Mouse (Mus musculus) midbrain, postnatal 0 days (tissue): Measurements from ENCODE around the gene Glp2r. TPM values are rescaled to one million over a fixed set of nuclear protein-coding genes. Genes with fewer than 3 reads are reported as not detected.
A peak's percentile ranks its signal among the peaks of the same experiment; 100 is the strongest.

Source experiments
- ATAC-seq: fragments of 200-750 bp; cut with Nextera tagmentation; 2 replicates; pipeline ENCODE4 v1.8.0; 2017; ENCODE audit warnings: moderate number of reproducible peaks, mild to moderate bottlenecking, moderate TSS enrichment, moderate library complexity; ENCODE audit not compliant: low FRiP score
- DNase-seq: peaks from one replicate; pipeline ENCODE4 v3.0.0-alpha.2; 2015; ENCODE audit warnings: low spot score
- H3K27ac ChIP-seq: fragments of 300-500 bp; sonication (generic); 2 replicates; pipeline ENCODE4 v1.5.1; 2014; ENCODE audit warnings: low read depth, mild to moderate bottlenecking, low read length, mixed read lengths
- H3K27me3 ChIP-seq: fragments of 300-500 bp; sonication (generic); 2 replicates; pipeline ENCODE4 v1.6.1; 2014; ENCODE audit warnings: low read length, control low read depth, mixed read lengths; ENCODE audit not compliant: insufficient read depth
- H3K36me3 ChIP-seq: fragments of 300-500 bp; sonication (generic); 2 replicates; pipeline ENCODE4 v1.6.1; 2014; ENCODE audit warnings: low read length, control low read depth, mixed read lengths; ENCODE audit not compliant: insufficient read depth
- H3K4me1 ChIP-seq: fragments of 300-500 bp; sonication (generic); 2 replicates; pipeline ENCODE4 v1.6.1; 2014; ENCODE audit warnings: mild to moderate bottlenecking, control low read depth, antibody characterized with exemption, low read length, mixed read lengths; ENCODE audit not compliant: insufficient read depth
- H3K4me2 ChIP-seq: fragments of 300-500 bp; sonication (generic); 2 replicates; pipeline ENCODE4 v1.6.1; 2014; ENCODE audit warnings: low read depth, mild to moderate bottlenecking, low read length, mixed read lengths; ENCODE audit not compliant: poor library complexity, severe bottlenecking
- H3K4me3 ChIP-seq: fragments of 300-500 bp; sonication (generic); 2 replicates; pipeline ENCODE4 v1.5.1; 2014; ENCODE audit warnings: low read depth, mild to moderate bottlenecking, low read length, moderate library complexity
- H3K9ac ChIP-seq: fragments of 300-500 bp; sonication (generic); replicated peaks from 2 replicates; pipeline ENCODE4 v1.6.1; 2014; ENCODE audit warnings: mild to moderate bottlenecking, low read length, moderate library complexity, mixed read lengths; ENCODE audit not compliant: poor library complexity, severe bottlenecking
- H3K9me3 ChIP-seq: fragments of 300-500 bp; sonication (generic); 2 replicates; pipeline ENCODE4 v1.6.1; 2016; ENCODE audit warnings: low read length, control low read depth
- CTCF ChIP-seq: IDR thresholded peaks from 2 replicates; pipeline ENCODE4 v1.5.1; 2016; ENCODE audit warnings: antibody characterized with exemption, mild to moderate bottlenecking
- WGBS: fragments of 180-500 bp; shearing (Covaris S2); extraction: QIAGEN DNeasy Blood & Tissue Kit; methylation state at CpG from one replicate; pipeline ENCODE4 v1.1.7; 2014; 5-methylcytosine and 5-hydroxymethylcytosine counted together
- polyA plus RNA-seq: library from polyadenylated mRNA; unstranded; fragments of >200 nt; fragmentation: Nextera tagmentation; extraction: Ambion mirVana; gene quantifications from 2 replicates; pipeline ENCODE4 v1.2.1, GENCODE M21; 2015
- total RNA-seq: library from RNA; depleted of rRNA; stranded (reverse); fragments of >200 nt; gene quantifications from 2 replicates; pipeline ENCODE4 v1.2.3, GENCODE M21; 2014

The Glp2r gene
- total and polyA plus RNA-seq, 2 experiments from 2014 or later, result 0.07 to 0.11 TPM

DNA sequence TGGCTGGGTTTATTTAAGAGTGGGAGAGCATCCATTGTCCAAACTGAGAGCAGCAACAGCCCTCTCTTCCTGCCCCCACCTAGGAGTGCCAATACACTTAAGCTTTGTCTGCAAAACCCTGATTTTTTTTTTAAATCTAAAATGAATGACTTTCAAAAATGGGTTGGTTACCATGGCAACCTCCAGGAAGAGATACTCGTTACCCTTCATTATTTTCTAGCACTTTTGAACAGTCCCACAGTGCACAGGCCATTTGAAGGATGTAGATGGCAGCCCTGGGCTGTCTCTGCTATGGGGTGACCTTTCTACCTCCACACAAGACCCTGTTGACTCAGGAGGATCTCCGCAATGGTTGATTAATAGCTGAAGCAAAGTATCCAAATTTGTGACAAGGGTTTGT lies 84.8 kb downstream of the Glp2r start:
- no peak overlapping the region for H3K4me2 ChIP-seq
- H3K4me3 ChIP-seq, result no peak overlapping the region
- no peak overlapping the region for H3K9ac ChIP-seq
- no peaks in the 10 kb centered on the region for H3K9me3 ChIP-seq
- TF ChIP-seq CTCF, result no peak
- ATAC-seq (peak; percentile 65; the same call in 1 of the 2 replicates), DNase-seq (peak; percentile 40)
- H3K36me3 ChIP-seq, result peaks cover 3% of the 10 kb centered on the region; the same call in 1 of the 2 replicates
- 49% methylated on average over 2 of the region's 2 CpGs for whole genome bisulfite sequencing
- H3K4me1 ChIP-seq, result no peaks in the 10 kb centered on the region
- H3K27me3 ChIP-seq, result no peaks in the 10 kb centered on the region
- H3K27ac ChIP-seq, result peak overlapping the region; percentile 39

DNA sequence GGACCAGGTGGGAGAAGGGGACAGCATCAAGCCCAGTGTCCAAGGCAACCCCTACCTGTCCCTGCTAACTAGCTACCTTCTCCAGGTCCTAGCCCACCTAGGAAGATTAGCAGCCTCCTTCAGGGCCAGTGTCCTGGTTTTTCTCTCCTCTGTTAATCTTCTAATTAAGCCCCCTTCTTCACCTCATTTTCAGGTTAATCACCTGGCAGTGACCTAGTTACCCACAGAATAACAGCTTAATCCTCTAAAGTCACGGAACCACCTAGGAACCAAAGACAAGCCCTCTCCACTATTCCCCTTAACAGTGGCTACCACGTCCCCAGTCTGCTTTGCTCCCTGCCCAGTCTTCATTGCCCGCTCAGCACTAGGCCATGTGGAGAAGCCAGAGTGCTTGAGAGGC lies 89.1 kb downstream of the Glp2r start:
- Histone ChIP-seq H3K9ac (no peak overlapping the region), H3K9me3 (no peaks in the 10 kb centered on the region), H3K36me3 (peaks cover 3% of the 10 kb centered on the region; the same call in 1 of the 2 replicates), H3K4me3 (no peak overlapping the region), H3K4me1 (no peaks in the 10 kb centered on the region), H3K27me3 (no peaks in the 10 kb centered on the region), H3K4me2 (no peak overlapping the region), H3K27ac (no peak overlapping the region)
- no peak for TF ChIP-seq CTCF
- DNase-seq (no peak), ATAC-seq (no peak)
- 87% methylated on average over 3 of the region's 3 CpGs for WGBS

DNA sequence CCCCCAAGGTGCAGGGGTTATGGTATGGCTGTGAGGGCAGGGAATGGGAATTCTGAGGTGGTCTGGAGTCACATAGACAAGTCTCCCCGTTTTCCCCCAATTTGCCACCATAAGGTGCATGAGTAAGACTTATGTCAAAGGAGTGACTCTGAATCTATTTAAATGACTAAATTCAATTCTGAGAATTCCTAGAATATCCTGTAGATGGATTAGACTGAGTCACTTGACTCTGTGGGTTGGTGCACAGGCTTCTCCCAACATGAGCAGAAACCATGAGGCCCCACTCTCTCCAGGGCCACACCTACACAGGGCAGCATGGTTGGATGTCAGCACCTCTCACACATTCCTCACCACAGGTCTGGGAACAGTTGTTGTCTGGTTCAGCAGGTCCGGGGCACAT lies 91.0 kb downstream of the Glp2r start:
- no peak overlapping the region for H3K4me2 ChIP-seq
- no peak for ATAC-seq
- no peak overlapping the region for H3K9ac ChIP-seq
- WGBS, result 83% methylated on average over 2 of the region's 2 CpGs
- no peaks in the 10 kb centered on the region for H3K4me1 ChIP-seq
- no peak overlapping the region for H3K27ac ChIP-seq
- H3K27me3 ChIP-seq, result no peaks in the 10 kb centered on the region
- no peak for TF ChIP-seq CTCF
- no peaks in the 10 kb centered on the region for H3K36me3 ChIP-seq
- H3K9me3 ChIP-seq, result no peaks in the 10 kb centered on the region
- DNase-seq, result no peak
- no peak overlapping the region for H3K4me3 ChIP-seq

- TF ChIP-seq CTCF, result no peak
- ATAC-seq (no peak), DNase-seq (no peak)
- Histone ChIP-seq H3K4me2 (no peak overlapping the region), H3K4me1 (no peaks in the 10 kb centered on the region), H3K27ac (no peak overlapping the region), H3K36me3 (no peaks in the 10 kb centered on the region), H3K4me3 (no peak overlapping the region), H3K9me3 (no peaks in the 10 kb centered on the region), H3K27me3 (no peaks in the 10 kb centered on the region), H3K9ac (no peak overlapping the region)
- 80% methylated on average over 5 of the region's 5 CpGs for WGBS
Observed at GRCm38 (mm10) chr11:67679300-67679699, 91.7 kb downstream of the Glp2r start.

GRCm38 (mm10) chr11:67675562-67676540 lies 95.1 kb downstream of the Glp2r start:
- no peaks in the 10 kb centered on the region for H3K27me3 ChIP-seq
- peak; percentile 99 for TF ChIP-seq CTCF
- DNase-seq, result peak; percentile 91
- no peak overlapping the region for H3K27ac ChIP-seq
- H3K4me1 ChIP-seq, result no peaks in the 10 kb centered on the region
- 64% methylated on average over 12 of the region's 12 CpGs for WGBS
- no peaks in the 10 kb centered on the region for H3K9me3 ChIP-seq
- H3K36me3 ChIP-seq, result no peaks in the 10 kb centered on the region
- no peak; the same call in 1 of the 2 replicates for ATAC-seq
- H3K4me3 ChIP-seq, result no peak overlapping the region
- H3K9ac ChIP-seq, result no peak overlapping the region
- H3K4me2 ChIP-seq, result no peak overlapping the region

DNA sequence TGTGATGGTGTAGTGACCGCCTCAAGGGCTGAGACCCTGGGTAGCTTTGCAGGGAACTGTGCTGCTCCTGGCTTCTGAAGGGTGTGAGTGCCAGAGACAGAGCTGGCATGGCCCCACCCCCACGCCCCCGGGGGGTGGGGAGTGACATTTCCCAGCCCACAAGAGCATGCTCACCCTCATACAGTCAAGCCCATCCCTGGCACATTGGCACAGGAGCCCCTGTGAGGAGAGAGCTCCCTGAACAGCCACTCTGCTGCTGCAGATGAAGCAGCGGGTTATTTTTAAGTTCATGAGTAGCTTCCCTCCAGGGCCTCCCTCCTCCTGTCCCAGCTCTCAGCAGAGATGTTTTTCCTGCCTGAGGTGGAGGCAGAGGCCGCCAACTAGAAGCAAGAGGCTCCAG lies 98.8 kb downstream of the Glp2r start:
- H3K9me3 ChIP-seq, result no peaks in the 10 kb centered on the region
- H3K27ac ChIP-seq, result no peak overlapping the region
- DNase-seq, result no peak
- no peaks in the 10 kb centered on the region for H3K27me3 ChIP-seq
- H3K4me3 ChIP-seq, result no peak overlapping the region
- 69% methylated on average over 5 of the region's 5 CpGs for WGBS
- no peaks in the 10 kb centered on the region for H3K4me1 ChIP-seq
- ATAC-seq, result no peak
- H3K4me2 ChIP-seq, result no peak overlapping the region
- no peak overlapping the region for H3K9ac ChIP-seq
- H3K36me3 ChIP-seq, result no peaks in the 10 kb centered on the region
- no peak for TF ChIP-seq CTCF
